Comparison of ENCODE assay signal across 15 mouse cellular contexts in genomic region chr7:5101066-5101663, GRCm38 (mm10). TPM values are rescaled to one million over a fixed set of nuclear protein-coding genes. Genes with fewer than 3 reads are reported as not detected.
A peak's percentile ranks its signal among the peaks of the same experiment; 100 is the strongest.
DNase-seq lines count a peak whose midpoint lies in the region; ATAC-seq lines count a peak whose summit lies in the region.
"Had no signal": no experiment of that assay in that cellular context is flagged by ENCODE, and none has a peak within 500 bp of the region (broad histone marks: within the 10 kb centered on the region; RNA-seq: fewer than 3 reads in every experiment).

No protein-coding gene starts in this region.

- H3K9ac ChIP-seq in hindbrain, embryonic 15.5 days = no peak overlapping the region
- no peak overlapping the region for H3K9ac ChIP-seq in hindbrain, embryonic 12.5 days
- no peak overlapping the region for H3K9ac ChIP-seq in forebrain, embryonic 15.5 days (replicated peaks)
- H3K9ac ChIP-seq in forebrain, embryonic 13.5 days = no peak overlapping the region
- H3K9ac ChIP-seq: embryonic facial prominence, embryonic 15.5 days; neural tube, embryonic 13.5 days had no signal

- no peaks in the 10 kb centered on the region for H3K27me3 ChIP-seq in hindbrain, embryonic 15.5 days
- no peaks in the 10 kb centered on the region for H3K27me3 ChIP-seq in hindbrain, embryonic 12.5 days
- no peaks in the 10 kb centered on the region for H3K27me3 ChIP-seq in forebrain, embryonic 15.5 days
- H3K27me3 ChIP-seq in forebrain, embryonic 13.5 days = no peaks in the 10 kb centered on the region
- H3K27me3 ChIP-seq: embryonic facial prominence, embryonic 15.5 days; neural tube, embryonic 13.5 days had no signal

- peaks cover 26% of the 10 kb centered on the region for H3K36me3 ChIP-seq in hindbrain, embryonic 15.5 days
- peaks cover 31% of the 10 kb centered on the region for H3K36me3 ChIP-seq in hindbrain, embryonic 12.5 days
- peaks cover 25% of the 10 kb centered on the region for H3K36me3 ChIP-seq in forebrain, embryonic 15.5 days
- peaks cover 39% of the 10 kb centered on the region for H3K36me3 ChIP-seq in forebrain, embryonic 13.5 days (ENCODE audit: poor library complexity, severe bottlenecking)

- no peaks in the 10 kb centered on the region for H3K4me1 ChIP-seq in hindbrain, embryonic 15.5 days (replicated peaks)
- H3K4me1 ChIP-seq in hindbrain, embryonic 12.5 days = no peaks in the 10 kb centered on the region
- H3K4me1 ChIP-seq in forebrain, embryonic 15.5 days = no peaks in the 10 kb centered on the region
- no peaks in the 10 kb centered on the region for H3K4me1 ChIP-seq in forebrain, embryonic 13.5 days
- H3K4me1 ChIP-seq: embryonic facial prominence, embryonic 15.5 days; midbrain, embryonic 10.5 days; neural tube, embryonic 13.5 days had no signal

- intact Hi-C loops in left cerebral cortex, postnatal 36 days (cut with DNase I) = no loop called here

- peak; percentile 92 for DNase-seq in A20 (ENCODE audit: low read depth, low spot score)
- DNase-seq in left cerebral cortex, postnatal 36 days (ENCODE audit: low spot score in 2 of 2) = no peak
- DNase-seq: kidney, adult 9 months had no signal

- peak; percentile 61 for ATAC-seq in hindbrain, embryonic 15.5 days (ENCODE audit: low FRiP score, low read depth)
- no peak for ATAC-seq in hindbrain, embryonic 12.5 days (ENCODE audit: low FRiP score)
- ATAC-seq in common myeloid progenitor, adult 5-6 weeks (replicated peaks; ENCODE audit: low read depth, poor library complexity, severe bottlenecking) = peak; percentile 97
- peak; percentile 92 for ATAC-seq in megakaryocyte progenitor cell, adult 5-6 weeks (replicated peaks; ENCODE audit: poor library complexity)
- no peak for ATAC-seq in forebrain, embryonic 15.5 days (replicated peaks)
- no peak for ATAC-seq in forebrain, embryonic 13.5 days
- ATAC-seq: activated CD4-positive, CD25-positive, alpha-beta regulatory T cell, adult 4 months had no signal

- H3K4me2 ChIP-seq in hindbrain, embryonic 15.5 days = no peak overlapping the region
- H3K4me2 ChIP-seq in hindbrain, embryonic 12.5 days (replicated peaks) = no peak overlapping the region
- H3K4me2 ChIP-seq in forebrain, embryonic 15.5 days (replicated peaks) = no peak overlapping the region
- H3K4me2 ChIP-seq in forebrain, embryonic 13.5 days = no peak overlapping the region
- H3K4me2 ChIP-seq: embryonic facial prominence, embryonic 15.5 days; neural tube, embryonic 13.5 days had no signal

- H3K4me3 ChIP-seq in hindbrain, embryonic 15.5 days = no peak overlapping the region
- H3K4me3 ChIP-seq in hindbrain, embryonic 12.5 days = no peak overlapping the region
- no peak overlapping the region for H3K4me3 ChIP-seq in forebrain, embryonic 15.5 days
- H3K4me3 ChIP-seq in forebrain, embryonic 13.5 days = no peak overlapping the region
- H3K4me3 ChIP-seq: embryonic facial prominence, embryonic 15.5 days; midbrain, embryonic 10.5 days; neural tube, embryonic 13.5 days had no signal

- H3K9me3 ChIP-seq in hindbrain, embryonic 15.5 days = no peaks in the 10 kb centered on the region
- H3K9me3 ChIP-seq in hindbrain, embryonic 12.5 days (replicated peaks) = no peaks in the 10 kb centered on the region
- H3K9me3 ChIP-seq in forebrain, embryonic 15.5 days = no peaks in the 10 kb centered on the region
- no peaks in the 10 kb centered on the region for H3K9me3 ChIP-seq in forebrain, embryonic 13.5 days (replicated peaks)
- H3K9me3 ChIP-seq: embryonic facial prominence, embryonic 15.5 days; midbrain, embryonic 10.5 days; neural tube, embryonic 13.5 days had no signal

- 88% methylated on average over 10 of the region's 10 CpGs for WGBS in hindbrain, embryonic 15.5 days
- 89% methylated on average over 10 of the region's 10 CpGs for WGBS in hindbrain, embryonic 12.5 days
- WGBS in forebrain, embryonic 15.5 days = 93% methylated on average over 10 of the region's 10 CpGs
- 95% methylated on average over 10 of the region's 10 CpGs for WGBS in forebrain, embryonic 13.5 days

- H3K27ac ChIP-seq in hindbrain, embryonic 15.5 days (replicated peaks) = no peak overlapping the region
- H3K27ac ChIP-seq in hindbrain, embryonic 12.5 days = no peak overlapping the region
- no peak overlapping the region for H3K27ac ChIP-seq in forebrain, embryonic 15.5 days (replicated peaks)
- no peak overlapping the region for H3K27ac ChIP-seq in forebrain, embryonic 13.5 days
- H3K27ac ChIP-seq: embryonic facial prominence, embryonic 15.5 days; midbrain, embryonic 10.5 days; neural tube, embryonic 13.5 days had no signal

RNA-seq across cellular contexts. Expression of gene Rfpl4, which starts 15.6 kb away (rescaled TPM):
- polyA plus RNA-seq in hindbrain, embryonic 15.5 days (2015; fragmentation: Nextera tagmentation; extraction: Ambion mirVana) = not detected in 2 replicates
- not detected in 2 replicates for polyA plus RNA-seq in hindbrain, embryonic 12.5 days (2016; fragmentation: Nextera tagmentation; extraction: Ambion mirVana)
- not detected in 2 replicates for total RNA-seq in common myeloid progenitor, adult 5-6 weeks (2017)
- not detected in 2 replicates for total RNA-seq in megakaryocyte progenitor cell, adult 5-6 weeks (2015)
- total RNA-seq in megakaryocyte progenitor cell, adult 5-6 weeks (2017) = not detected in 2 replicates
- not detected for total RNA-seq in left cerebral cortex, postnatal 36 days (2021)
- polyA plus RNA-seq in forebrain, embryonic 15.5 days (2015; fragmentation: Nextera tagmentation; extraction: Ambion mirVana) = 0.13 TPM in 1 of 2 replicates, not detected in the other
- polyA plus RNA-seq in forebrain, embryonic 13.5 days (2015; fragmentation: Nextera tagmentation; extraction: Ambion mirVana) = not detected in 2 replicates
- total RNA-seq: left cerebral cortex, adult 8-10 months had no signal
- polyA plus RNA-seq: activated CD4-positive, CD25-positive, alpha-beta regulatory T cell, adult 4 months; embryonic facial prominence, embryonic 15.5 days; heart, postnatal 0 days; midbrain, embryonic 10.5 days; neural tube, embryonic 13.5 days had no signal

RNA-seq across cellular contexts. Expression of gene Epn1, which starts 21.1 kb away (rescaled TPM):
- 105 and 118 TPM in 2 replicates for polyA plus RNA-seq in hindbrain, embryonic 15.5 days (2015; fragmentation: Nextera tagmentation; extraction: Ambion mirVana)
- 74.5 and 79.6 TPM in 2 replicates for polyA plus RNA-seq in hindbrain, embryonic 12.5 days (2016; fragmentation: Nextera tagmentation; extraction: Ambion mirVana)
- total RNA-seq in common myeloid progenitor, adult 5-6 weeks (2017) = 42.9 and 53.0 TPM in 2 replicates
- 41.0 and 42.0 TPM in 2 replicates for total RNA-seq in megakaryocyte progenitor cell, adult 5-6 weeks (2015)
- 37.0 and 51.5 TPM in 2 replicates for total RNA-seq in megakaryocyte progenitor cell, adult 5-6 weeks (2017)
- total RNA-seq in left cerebral cortex, postnatal 36 days (2021) = 100 to 1,000 TPM; 435 to 530 TPM
- 94.5 and 96.9 TPM in 2 replicates for polyA plus RNA-seq in forebrain, embryonic 15.5 days (2015; fragmentation: Nextera tagmentation; extraction: Ambion mirVana)
- 60.5 and 68.9 TPM in 2 replicates for polyA plus RNA-seq in forebrain, embryonic 13.5 days (2015; fragmentation: Nextera tagmentation; extraction: Ambion mirVana)

RNA-seq across cellular contexts. Expression of gene Rasl2-9, which starts 24.6 kb away (rescaled TPM):
- polyA plus RNA-seq in hindbrain, embryonic 15.5 days (2015; fragmentation: Nextera tagmentation; extraction: Ambion mirVana) = 0.31 and 1.0 TPM in 2 replicates
- polyA plus RNA-seq in hindbrain, embryonic 12.5 days (2016; fragmentation: Nextera tagmentation; extraction: Ambion mirVana) = 0.31 and 0.41 TPM in 2 replicates
- total RNA-seq in common myeloid progenitor, adult 5-6 weeks (2017) = not detected in 2 replicates
- not detected in 2 replicates for total RNA-seq in megakaryocyte progenitor cell, adult 5-6 weeks (2015)
- total RNA-seq in megakaryocyte progenitor cell, adult 5-6 weeks (2017) = not detected in 2 replicates
- under 1 TPM; 0.32 to 0.68 TPM for total RNA-seq in left cerebral cortex, postnatal 36 days (2021)
- 0.19 TPM in 1 of 2 replicates, not detected in the other for polyA plus RNA-seq in forebrain, embryonic 15.5 days (2015; fragmentation: Nextera tagmentation; extraction: Ambion mirVana)
- polyA plus RNA-seq in forebrain, embryonic 13.5 days (2015; fragmentation: Nextera tagmentation; extraction: Ambion mirVana) = 0.29 and 0.30 TPM in 2 replicates

RNA-seq across cellular contexts. Expression of gene U2af2, which starts 39.2 kb away (rescaled TPM):
- 99.8 and 101 TPM in 2 replicates for polyA plus RNA-seq in hindbrain, embryonic 15.5 days (2015; fragmentation: Nextera tagmentation; extraction: Ambion mirVana)
- polyA plus RNA-seq in hindbrain, embryonic 12.5 days (2016; fragmentation: Nextera tagmentation; extraction: Ambion mirVana) = 136 and 138 TPM in 2 replicates
- 220 and 260 TPM in 2 replicates for total RNA-seq in common myeloid progenitor, adult 5-6 weeks (2017)
- total RNA-seq in megakaryocyte progenitor cell, adult 5-6 weeks (2015) = 99.3 TPM in 2 replicates
- 225 and 247 TPM in 2 replicates for total RNA-seq in megakaryocyte progenitor cell, adult 5-6 weeks (2017)
- total RNA-seq in left cerebral cortex, postnatal 36 days (2021) = 100 to 1,000 TPM; 162 to 183 TPM
- 136 TPM in 2 replicates for polyA plus RNA-seq in forebrain, embryonic 15.5 days (2015; fragmentation: Nextera tagmentation; extraction: Ambion mirVana)
- polyA plus RNA-seq in forebrain, embryonic 13.5 days (2015; fragmentation: Nextera tagmentation; extraction: Ambion mirVana) = 149 and 152 TPM in 2 replicates

RNA-seq across cellular contexts. Expression of gene Vmn1r55, which starts 48.3 kb away (rescaled TPM):
- polyA plus RNA-seq in hindbrain, embryonic 15.5 days (2015; fragmentation: Nextera tagmentation; extraction: Ambion mirVana) = not detected in 2 replicates
- not detected in 2 replicates for polyA plus RNA-seq in hindbrain, embryonic 12.5 days (2016; fragmentation: Nextera tagmentation; extraction: Ambion mirVana)
- not detected in 2 replicates for total RNA-seq in common myeloid progenitor, adult 5-6 weeks (2017)
- not detected in 2 replicates for total RNA-seq in megakaryocyte progenitor cell, adult 5-6 weeks (2015)
- not detected in 2 replicates for total RNA-seq in megakaryocyte progenitor cell, adult 5-6 weeks (2017)
- not detected for total RNA-seq in left cerebral cortex, postnatal 36 days (2021)
- 0.01 TPM in 1 of 2 replicates, not detected in the other for polyA plus RNA-seq in forebrain, embryonic 15.5 days (2015; fragmentation: Nextera tagmentation; extraction: Ambion mirVana)
- polyA plus RNA-seq in forebrain, embryonic 13.5 days (2015; fragmentation: Nextera tagmentation; extraction: Ambion mirVana) = not detected in 2 replicates
- total RNA-seq: left cerebral cortex, adult 8-10 months had no signal
- polyA plus RNA-seq: embryonic facial prominence, embryonic 15.5 days; heart, postnatal 0 days; midbrain, embryonic 10.5 days; neural tube, embryonic 13.5 days had no signal

Comparison
In these comparisons a context has a peak if more than half of its experiments do, and no peak if none do; other contexts are left out.
1. ATAC-seq: peak in hindbrain, embryonic 15.5 days (single experiment), common myeloid progenitor, adult 5-6 weeks (single experiment) and megakaryocyte progenitor cell, adult 5-6 weeks (single experiment); none in hindbrain, embryonic 12.5 days (single experiment), forebrain, embryonic 15.5 days (single experiment) and forebrain, embryonic 13.5 days (single experiment).